Mouse (Mus musculus) brain, embryonic 14.5 days (tissue): ENCODE measurements at regions not wholly inside any gene's neighbourhood (a gene's known extent, or its start where the extent isn't known, plus 50 kb on each side); places are given as distances from the start of the nearest gene placed in this dataset.

Experiments
- CTCF ChIP-seq: fragments of 200-500 bp; IDR thresholded peaks from 2 replicates; pipeline ENCODE4 v1.5.1; 2012; ENCODE audit warnings: inconsistent platforms, mild to moderate bottlenecking, moderate library complexity, borderline replicate concordance; ENCODE audit not compliant: insufficient read depth, insufficient read length; ENCODE audit errors: extremely low read depth
- POLR2A ChIP-seq: fragments of 200-500 bp; IDR thresholded peaks from 2 replicates; pipeline ENCODE4 v1.6.1; 2012; ENCODE audit warnings: mild to moderate bottlenecking, inconsistent platforms, borderline replicate concordance; ENCODE audit not compliant: poor library complexity, insufficient read depth, insufficient read length, severe bottlenecking; ENCODE audit errors: extremely low read depth

DNA sequence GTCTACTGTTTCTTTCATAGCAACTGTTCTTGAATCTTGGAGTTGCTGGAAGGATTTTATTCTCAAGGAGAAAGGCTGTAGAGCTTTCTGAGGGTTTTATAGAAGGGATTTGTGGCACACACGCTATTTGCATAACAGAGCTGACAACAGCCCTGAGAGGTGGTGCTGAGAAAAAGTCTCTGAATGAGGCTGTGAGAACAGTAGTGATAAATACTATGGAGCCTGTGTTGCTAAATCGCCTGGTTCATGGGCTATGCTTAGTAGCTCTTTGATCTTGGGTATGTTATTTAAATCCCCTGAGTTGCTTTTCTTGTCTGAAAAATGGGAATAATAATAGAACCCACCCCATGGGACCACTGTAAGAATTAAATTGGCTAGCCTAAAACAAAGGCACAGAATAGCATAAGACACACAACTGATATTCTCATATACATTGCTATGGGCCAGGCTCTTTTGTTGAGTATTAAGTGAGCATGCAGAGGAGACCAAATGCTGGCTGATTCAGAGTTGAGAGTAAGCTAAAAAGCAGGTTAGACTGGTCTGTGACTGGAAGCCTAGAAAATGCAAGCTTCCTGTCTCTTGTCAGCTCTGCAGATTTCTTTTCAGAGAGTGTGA is 116.0 kb downstream of the Nus1 start:
- no peak for TF ChIP-seq CTCF
- no peak for TF ChIP-seq POLR2A
